Mouse (Mus musculus) inflammation-experienced regulatory T-cells, adult 6 months (primary cell): Measurements from ENCODE around the gene Nat8f6. TPM values are rescaled to one million over a fixed set of nuclear protein-coding genes. Genes with fewer than 3 reads are reported as not detected.
"Not testable (repeated sequence)": the region's sequence is repeated elsewhere in the genome, so short reads cannot be mapped to it uniquely, and the experiment has no call there.

Experiments used
- ATAC-seq: one replicate; pipeline ENCODE4 v1.8.0; 2017
- polyA plus RNA-seq, 3 experiments: library from polyadenylated mRNA; unstranded; fragments of 100-300 nt; shearing (Covaris generic); gene quantifications; one replicate each; pipeline ENCODE4 v1.2.1; 2017

The Nat8f6 gene
- polyA plus RNA-seq, result not detected

DNA sequence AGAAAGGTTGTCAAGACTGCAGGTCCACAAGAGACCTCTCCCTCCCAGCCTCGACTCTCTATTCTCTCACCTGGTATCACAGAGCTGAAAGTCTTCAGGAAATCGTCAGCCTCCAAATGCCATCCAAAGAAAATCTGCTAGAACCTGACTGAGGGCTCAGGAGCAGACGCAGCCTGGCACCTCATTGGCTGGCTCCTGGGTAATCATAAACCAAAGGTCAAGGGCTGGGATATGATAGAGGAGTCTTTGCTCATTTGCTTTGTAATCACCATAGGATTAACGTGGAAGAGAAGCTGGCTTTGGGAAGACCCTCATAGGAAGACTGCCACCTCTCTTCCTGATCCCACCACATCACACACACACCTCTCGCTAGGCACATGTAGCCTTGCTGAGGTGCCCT, at the start of gene Nat8f6, which contains the start of gene Nat8f5:
Nat8f6 (minus strand) TSS at position 118 of the 400 bp plus-strand sequence.
Nat8f5 (minus strand) TSS at position 136 of the 400 bp plus-strand sequence.
- ATAC-seq, result no peak

DNA sequence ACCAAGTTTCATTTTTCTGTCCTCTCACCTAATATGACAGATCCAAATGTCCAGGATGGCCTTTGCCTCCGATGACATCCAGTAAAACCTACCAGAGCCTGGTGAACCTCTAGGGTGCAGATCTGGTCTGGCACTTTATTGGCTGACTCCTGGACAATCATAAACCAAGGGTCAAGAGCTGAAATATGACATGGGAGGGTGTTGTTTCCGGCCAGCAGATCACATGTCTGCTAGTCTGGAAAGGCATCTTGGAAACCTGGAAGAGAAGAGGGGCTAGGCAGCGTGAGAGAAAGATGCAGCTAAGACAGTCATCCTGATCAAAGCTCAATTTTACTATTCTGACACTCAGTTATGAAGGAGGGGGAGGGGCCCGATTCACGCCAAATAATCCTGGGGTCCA, 48.3 kb upstream of the Nat8f6 start, which contains the start of gene Nat8f2:
Nat8f2 (minus strand) TSS at position 153 of the 400 bp plus-strand sequence.
- not testable (repeated sequence) for ATAC-seq

DNA sequence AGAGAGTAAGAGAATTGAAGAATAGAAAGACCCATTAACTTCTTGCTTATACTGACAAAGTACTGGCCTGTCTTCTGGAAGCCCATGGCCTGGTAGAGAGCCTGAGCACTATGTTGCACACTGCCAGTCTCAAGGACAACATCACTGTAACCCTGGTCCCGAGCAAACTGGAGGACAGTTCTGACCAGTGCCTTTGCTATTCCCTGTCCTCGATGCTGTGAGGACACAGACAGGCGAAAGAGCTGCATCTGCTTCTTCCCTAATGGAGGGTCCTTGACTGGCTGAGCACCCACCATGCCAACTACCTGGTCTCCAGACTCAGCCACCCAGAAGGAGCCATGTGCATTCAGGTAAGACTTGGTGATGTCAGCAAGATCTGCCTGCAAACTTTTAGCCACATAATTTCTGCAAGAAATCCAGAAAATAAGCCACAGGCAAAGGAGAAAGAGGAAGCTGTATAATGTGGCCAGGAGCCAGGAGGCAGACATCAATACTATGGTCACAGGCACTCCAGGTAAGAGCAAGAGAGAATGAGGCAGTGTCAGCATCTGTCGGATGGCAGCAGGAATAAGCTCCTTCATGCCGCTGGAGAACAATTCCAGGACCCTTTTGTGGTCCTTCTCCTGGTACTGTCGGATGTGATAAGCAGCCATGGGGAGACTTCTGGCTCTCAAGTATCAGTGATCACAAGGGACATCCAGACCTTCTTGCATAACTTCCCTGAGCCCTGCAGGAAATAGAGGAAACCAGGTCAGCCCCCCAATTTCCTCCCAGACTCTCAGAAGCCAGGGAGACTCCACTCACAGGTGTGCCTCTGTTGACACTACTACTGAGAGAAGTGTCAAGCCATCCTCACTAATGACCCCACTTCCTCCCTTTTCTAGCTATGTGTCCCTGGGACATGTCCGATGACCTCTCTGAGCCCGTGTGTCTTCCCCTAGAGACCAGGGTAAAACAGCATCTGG, 47.3 kb upstream of the Nat8f6 start:
- no peak for ATAC-seq

DNA sequence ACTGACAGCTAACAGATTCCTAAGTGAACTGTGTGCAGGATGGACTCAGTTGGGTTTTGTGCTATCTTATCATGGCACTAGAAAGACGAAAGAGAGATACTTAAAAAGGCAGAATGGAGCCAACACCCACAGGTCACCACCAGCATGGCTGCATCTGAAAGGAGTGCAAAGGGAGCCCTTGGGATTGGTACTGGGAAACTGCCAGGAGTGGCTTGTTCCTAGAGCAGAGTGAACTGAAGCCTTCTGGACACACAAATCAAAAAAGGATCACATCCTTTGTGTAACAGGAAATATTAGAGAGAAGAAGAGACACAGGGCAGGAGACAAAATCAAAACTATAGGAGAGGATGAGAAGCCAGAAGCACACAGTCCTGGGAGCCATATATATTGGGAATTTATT, 46.2 kb upstream of the Nat8f6 start:
- not testable (repeated sequence) for ATAC-seq

DNA sequence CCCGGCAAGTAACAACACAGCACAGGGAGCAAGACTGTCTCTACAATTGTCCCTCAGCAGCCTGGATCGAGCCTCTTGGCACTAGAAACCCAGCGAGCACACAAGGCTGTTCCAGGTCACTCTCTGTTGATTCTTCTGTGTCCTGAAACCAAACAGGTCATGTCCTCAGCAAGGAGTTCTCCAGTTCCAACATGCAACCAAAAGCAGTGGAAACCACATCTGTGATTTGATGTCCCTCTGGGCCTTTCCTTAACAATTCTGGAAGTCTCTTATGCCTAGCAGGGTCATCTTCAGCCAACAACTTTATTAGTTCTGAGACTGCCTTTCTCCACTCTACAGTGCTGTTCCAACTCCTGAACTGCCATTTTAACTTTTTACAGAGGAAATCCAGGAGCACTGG, 45.4 kb upstream of the Nat8f6 start:
- ATAC-seq, result not testable (repeated sequence)

DNA sequence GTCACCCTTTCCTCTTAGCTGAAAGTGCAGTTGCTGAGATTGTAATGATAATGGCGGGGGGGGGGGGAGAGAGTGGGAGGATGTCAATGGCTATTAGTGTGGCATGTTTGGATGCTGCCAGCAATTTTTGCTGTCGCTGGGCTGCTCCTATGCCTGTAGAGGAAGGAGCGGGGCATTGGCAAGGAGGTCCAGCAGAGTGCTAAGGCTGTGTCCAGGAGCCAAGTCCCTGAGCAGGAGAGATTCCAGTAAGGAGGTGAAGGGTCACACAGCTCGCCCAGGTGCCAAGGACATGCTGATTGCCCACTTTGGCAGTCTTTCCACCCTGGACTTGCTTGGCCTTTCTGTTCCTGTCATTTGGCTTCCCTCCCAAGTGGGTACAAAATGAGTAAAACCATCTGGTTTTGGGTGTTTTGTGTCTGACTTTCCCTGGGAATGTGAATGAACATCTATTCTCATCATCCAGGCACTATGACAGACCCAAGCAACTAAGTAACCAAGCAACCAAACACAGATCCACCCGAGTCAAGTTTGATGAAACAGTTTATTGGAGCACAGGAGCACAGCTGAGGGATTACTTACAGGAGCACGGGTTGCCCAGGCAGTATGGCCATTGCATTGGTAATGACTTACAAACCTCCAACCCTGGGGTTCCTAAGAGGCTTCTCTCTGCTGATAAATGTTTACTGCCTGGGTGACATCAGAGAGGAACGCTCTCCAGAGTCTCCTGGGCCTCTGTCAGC, 44.3 kb upstream of the Nat8f6 start:
- ATAC-seq, result not testable (repeated sequence)

DNA sequence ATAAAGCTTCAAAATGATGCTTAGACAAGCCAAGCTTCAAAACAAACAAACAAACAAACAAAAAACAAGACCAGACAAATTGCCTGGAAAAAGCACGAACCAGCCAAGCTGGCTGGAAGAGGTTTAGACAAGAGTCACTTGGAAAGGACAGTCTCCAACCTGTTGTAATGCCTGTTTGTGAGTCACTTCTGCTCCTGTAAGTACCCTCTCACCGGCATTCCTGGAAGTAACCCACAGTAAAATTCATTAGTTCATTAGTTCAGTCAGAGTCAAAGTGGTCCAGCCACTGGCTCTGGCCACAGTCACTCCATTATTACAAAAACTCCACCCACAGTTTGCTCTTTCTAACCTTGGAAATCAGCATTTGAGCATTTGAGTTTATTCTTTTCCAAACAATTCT, 43.1 kb upstream of the Nat8f6 start:
- ATAC-seq, result no peak

DNA sequence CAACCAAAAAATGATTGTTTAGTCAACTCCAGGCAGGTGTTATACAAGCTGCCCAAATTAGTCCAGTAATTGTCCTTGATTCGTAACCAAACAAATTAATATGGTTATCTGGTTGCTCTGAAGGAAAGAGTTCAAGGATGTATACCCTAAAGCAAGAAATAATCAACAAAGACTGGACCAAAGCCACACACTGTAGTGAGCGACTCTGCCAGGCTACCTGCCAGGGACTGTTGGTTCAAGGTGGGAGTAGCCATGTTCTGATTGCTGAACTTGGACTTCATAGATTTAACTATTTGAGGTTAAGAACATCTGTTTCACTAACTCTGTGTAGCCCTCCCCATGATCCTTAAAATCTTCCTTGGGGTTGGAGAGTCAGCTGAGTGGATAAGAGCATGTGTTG, 42.4 kb upstream of the Nat8f6 start:
- ATAC-seq, result no peak

DNA sequence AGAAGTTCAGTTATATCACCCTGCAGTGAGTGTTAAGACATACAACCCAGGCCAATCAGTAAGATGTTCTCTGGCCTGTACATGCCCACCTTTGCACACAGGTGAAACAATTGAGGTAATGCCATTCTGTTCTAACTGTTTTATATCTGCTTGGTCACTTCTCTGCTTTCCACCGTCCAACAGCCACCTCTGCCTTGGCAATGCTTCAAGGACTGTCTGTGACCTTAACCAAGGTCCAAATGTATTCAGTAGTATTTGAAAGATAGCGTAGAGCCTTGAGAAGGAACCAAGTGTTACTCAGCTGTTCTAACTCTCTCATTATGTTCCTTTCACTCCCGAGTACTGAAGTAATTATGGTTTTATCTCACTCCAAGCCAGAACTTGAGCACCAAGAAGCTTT, 41.8 kb upstream of the Nat8f6 start:
- no peak for ATAC-seq

DNA sequence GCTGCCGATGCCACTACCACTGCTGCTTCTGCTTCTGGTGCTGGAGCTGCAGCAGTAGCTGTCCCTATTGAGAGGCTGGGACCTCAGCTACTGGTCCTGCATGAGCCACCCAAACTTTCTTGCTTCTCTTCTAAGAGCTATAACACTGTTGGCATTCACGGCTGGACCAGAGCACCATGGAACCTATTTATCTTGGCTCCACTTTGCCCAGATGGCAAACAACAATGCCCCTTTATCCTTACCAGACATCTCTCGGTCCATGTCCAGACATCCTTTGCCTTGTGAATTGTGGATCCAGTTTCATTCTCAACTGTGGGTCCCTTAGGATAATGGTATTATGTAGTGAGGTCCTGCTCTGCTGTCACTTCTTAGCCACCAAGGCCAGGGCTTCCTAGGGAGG, 40.5 kb upstream of the Nat8f6 start:
- no peak for ATAC-seq

DNA sequence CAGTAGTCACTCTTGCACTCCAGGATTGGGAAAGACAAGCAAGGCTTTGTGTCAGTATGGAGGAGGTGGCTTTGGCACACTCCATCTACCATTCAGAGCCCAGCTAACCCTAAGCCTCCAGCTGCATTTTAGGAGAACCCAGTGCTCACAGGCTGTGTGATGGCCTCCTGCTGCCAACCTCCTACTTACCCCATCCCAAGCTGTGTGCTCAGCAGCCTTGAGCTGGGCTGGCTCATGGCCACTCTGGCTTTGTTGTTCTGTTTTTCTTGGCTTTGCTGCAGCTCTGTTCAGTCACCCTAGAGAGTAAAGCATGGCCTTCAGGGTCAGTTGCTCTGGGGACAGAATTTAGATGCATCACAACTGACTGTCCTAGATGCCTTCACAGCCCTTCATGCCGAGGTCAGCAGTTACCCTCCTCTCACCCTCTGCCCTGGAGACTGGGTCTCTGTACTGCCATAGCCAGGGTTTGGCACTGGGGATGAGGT, 35.5 kb upstream of the Nat8f6 start:
- no peak for ATAC-seq

DNA sequence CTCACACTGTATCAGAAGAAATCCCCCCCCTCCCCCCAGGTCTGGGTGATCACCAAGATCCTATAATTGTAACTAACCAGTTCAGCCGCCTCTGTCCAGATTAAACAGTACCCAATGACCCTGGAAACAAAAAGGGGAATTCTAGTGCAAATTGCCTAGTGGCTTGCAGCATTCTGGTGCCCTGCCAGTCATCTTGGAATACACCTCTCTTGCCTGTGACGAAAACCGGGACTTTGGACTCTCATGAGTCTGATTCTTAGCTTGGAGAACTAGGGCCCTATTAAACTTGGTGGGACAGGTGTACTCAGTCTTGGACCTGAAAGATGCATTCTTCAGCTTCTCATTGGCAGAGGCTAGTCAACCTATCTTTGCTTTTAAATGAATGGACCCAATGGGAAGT, 32.7 kb upstream of the Nat8f6 start:
- no peak for ATAC-seq

DNA sequence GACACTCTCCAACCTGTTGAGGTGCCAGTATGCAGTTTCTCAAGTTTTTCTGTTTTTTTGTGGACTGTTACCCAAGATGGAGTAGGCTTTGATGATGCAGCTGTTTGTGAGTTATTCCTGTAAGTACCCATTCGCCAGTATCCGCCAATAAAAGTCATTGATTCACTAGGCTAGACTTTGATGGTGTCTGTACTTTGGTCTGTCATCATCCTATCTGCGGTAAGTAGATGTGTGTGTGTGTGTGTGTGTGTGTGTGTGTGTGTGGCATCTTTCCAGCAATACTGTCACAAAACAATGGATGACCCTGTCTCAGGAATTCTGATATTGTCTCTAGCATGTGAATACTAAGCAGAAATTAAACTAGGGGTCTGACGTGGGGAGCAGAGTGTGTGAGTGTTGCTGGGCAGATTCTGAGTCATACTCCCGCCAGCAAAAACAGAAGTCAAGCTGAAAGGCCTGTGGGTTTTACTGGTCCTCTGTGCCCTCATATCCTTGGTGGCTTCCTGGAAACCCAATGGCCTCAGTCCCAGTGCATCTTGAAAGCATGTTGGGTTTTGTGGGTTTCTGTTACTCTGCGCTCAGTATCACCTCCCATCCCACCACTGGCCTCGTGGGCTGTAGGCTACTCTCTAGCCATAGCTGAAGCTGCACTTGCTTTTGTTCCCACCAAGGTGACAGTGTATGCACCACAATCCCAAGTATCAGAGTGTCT, 30.5 kb upstream of the Nat8f6 start:
- no peak for ATAC-seq

DNA sequence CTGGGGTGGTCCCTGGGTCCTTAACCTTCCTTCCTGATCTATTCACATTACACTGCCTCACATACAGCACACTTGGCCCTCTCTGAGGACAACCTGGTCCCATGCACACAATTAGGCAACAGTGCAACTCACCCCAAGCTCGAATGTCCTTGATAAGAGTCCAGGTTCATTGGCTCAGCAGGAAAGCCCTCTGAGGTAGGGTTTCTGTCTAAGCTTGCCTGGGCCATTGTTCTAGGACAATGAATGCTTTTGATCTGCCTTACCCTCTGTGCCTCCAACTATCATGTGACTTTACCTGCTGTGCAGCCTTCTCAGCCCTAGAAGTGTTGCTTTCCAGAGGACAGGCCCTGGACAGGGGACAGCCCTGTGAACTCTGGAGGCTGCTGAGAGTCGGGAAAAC, 28.5 kb upstream of the Nat8f6 start:
- no peak for ATAC-seq

DNA sequence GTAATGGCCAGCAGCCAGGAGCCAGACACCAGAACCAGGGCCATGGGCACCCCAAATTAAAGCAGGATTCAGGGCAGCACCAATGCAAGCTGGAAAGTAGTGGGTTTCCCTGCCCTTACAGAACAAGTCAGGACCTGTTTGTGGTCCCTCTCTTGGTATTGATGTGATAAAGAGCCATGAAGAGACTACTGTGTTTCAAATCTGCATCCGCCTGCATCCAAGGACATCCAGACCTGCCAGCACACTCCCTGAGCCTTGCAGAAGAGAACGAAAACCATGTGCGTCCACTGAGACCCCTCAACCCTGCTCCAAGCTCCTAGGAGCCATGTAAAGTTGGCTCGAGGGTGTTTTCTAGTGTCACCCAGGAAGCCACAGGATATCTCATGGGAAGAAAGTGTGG, 27.4 kb upstream of the Nat8f6 start:
- no peak for ATAC-seq

DNA sequence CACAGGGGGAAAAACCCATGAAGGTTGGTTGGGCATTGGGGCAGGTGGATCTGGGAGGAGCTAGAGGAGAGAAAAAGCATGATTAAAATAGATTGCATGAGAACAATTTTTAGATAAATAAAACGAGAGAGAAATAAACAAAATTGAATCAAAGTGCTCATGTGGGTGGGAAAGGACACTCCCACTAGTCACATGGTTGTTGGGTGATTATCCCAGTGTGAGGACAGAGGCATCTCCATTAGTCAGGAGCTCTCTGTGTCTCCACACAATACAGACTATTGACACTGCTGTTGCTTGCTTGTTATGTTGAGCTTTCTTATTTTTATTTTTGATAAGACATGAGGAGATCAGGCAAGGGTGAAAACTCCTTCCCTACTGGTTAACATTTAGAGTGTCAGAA, 26.2 kb upstream of the Nat8f6 start:
- no peak for ATAC-seq

DNA sequence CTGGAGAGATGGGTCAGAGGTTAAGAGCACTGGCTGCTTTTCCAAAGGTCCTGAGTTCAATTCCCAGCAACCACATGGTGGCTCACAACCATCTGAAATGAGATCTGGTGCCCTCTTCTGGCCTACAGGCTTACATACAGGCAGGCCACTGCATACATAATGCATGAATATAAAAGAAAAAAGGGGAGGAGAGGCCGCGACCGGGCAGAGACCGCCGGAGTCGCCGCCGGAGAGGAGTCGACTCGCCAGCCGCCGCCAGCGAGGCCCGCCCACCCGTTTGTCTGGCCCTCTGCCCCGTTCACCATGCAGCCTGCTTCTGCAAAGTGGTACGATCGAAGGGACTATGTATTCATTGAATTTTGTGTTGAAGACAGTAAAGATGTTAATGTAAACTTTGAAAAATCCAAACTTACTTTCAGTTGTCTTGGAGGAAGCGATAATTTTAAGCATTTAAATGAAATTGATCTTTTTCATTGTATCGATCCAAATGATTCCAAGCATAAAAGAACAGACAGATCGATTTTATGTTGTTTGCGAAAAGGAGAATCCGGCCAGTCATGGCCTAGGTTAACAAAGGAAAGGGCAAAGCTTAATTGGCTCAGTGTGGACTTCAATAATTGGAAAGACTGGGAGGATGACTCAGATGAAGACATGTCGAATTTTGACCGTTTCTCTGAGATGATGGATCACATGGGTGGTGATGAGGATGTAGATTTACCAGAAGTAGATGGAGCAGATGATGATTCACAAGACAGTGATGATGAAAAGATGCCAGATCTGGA, 23.1 kb upstream of the Nat8f6 start:
- not testable (repeated sequence) for ATAC-seq

DNA sequence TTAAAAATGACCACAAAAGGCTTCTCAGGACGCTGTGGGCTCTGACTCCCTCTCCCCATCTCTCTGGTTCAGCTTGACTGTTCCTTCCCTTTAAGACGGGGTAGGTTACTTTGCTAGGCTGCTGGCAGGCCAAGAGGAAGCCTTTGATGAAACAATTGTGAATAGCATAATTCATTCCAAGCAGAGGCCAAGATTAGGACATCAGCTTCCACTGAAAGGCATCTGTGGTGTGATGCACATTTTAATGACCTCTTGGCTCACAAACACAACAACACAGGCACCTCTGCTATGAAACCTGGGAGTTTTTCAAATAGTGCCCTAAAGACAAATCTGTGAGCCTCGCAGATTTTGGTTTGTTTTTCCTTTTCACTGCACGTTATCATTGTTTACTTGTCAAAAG, 19.2 kb upstream of the Nat8f6 start:
- ATAC-seq, result no peak

DNA sequence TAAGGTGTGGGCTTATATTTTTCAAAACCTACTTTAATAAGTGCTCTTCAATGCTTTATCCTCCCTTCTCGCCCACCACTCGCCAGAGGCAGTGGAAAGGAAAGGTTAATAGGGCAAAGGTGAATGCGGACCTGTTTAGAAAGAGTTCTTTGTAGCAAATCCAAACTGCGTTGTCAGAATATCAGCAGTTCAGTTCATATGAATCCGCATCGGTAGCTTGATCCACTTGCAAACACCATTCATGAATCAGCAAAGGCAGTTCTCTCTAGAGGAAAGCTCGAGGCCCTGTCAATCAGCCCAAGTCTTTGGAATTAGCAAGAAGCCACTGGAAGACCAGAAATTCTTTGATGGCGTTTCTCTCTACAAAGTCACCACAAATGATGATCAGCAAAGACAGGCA, 17.9 kb upstream of the Nat8f6 start:
- no peak for ATAC-seq

DNA sequence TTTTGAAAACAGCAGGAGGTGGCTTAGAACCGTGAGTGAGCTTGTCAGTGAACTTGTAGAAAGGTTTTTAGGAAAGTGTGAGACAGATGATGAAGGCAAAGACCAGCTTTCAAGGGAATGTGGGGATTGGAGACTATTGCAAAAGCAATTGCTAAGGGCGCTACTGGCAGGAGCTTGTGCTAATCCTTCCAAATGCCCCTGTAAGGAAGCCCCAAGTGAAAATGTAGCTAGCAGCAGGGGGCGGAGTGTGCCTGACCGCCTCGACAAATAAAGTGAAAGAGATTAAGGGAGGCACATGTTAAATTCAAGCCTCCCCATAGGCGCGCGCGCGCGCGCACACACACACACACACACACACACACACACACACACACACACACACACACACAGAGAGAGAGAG, 16.6 kb upstream of the Nat8f6 start:
- not testable (repeated sequence) for ATAC-seq

DNA sequence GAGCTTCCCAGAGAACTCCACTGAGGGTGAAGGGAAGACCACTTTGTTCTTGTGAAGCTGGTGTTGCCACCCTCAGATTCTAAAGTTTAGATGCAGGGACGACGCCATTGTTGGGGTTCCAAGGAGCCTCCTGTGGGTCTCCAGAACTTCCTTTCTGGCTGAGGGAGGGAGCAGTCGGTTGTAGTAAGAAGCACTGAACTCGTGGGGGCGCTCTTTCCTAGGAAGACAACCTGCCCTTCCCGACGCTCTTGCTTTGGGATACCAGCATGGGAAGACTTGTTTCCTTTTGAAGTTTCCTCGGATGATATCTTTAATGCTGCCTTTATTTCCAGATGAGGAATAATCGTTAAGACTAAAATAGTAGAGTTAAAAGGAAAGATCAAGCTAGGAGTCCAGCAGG, 16.1 kb upstream of the Nat8f6 start:
- ATAC-seq, result not testable (repeated sequence)

DNA sequence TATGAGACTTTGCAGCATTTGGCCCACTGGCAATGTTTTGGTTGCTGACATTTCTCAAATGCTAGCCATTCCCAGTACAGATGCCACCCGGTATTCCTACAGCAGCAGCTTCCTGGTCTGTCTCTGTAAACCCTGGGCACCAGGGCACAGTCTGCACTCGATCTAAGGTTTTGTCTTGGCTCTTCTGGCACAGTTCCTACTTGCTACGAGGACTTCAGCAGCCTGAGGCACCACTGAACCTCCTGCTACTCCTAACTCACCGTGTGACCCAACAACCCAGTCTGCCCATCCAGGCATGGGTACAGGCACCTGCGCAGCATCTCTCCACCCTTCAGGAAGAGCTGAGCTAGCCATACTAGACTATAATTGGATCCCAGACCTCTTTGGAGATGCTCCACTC, 15.3 kb upstream of the Nat8f6 start:
- ATAC-seq, result not testable (repeated sequence)
